Mouse (Mus musculus) embryonic fibroblast, embryonic 13.5 days (primary cell): ENCODE measurements around the gene 1700030J22Rik.

Experiments
- CTCF ChIP-seq: IDR thresholded peaks from 2 replicates; pipeline ENCODE4 v1.5.1; 2011; ENCODE audit warnings: mild to moderate bottlenecking, control low read depth, low read length, moderate library complexity, borderline replicate concordance; ENCODE audit not compliant: insufficient read depth
- POLR2A ChIP-seq: IDR thresholded peaks from 2 replicates; pipeline ENCODE4 v1.6.1; 2011; ENCODE audit warnings: low read depth, mild to moderate bottlenecking, control low read depth, low read length, moderate library complexity

- TF ChIP-seq POLR2A (no peak), CTCF (no peak)
Measured at GRCm38 (mm10) chr8:116994016-116994716, 15.4 kb upstream of the 1700030J22Rik start.
